Mouse (Mus musculus) liver, postnatal 0 days (tissue): Measurements from ENCODE around the gene Tbc1d22b.

Experiments used
- CTCF ChIP-seq: sonication (generic); IDR thresholded peaks from 2 replicates; pipeline ENCODE4 v1.5.1; 2016; ENCODE audit warnings: antibody characterized with exemption, low read depth
- EP300 ChIP-seq: IDR thresholded peaks from 2 replicates; pipeline ENCODE4 v1.6.1; 2016; ENCODE audit warnings: antibody characterized with exemption, low read depth, mild to moderate bottlenecking

- TF ChIP-seq CTCF (no peak), EP300 (no peak)
These were observed 591 bp upstream of the Tbc1d22b start for GRCm38 (mm10) chr17:29548994-29549393.
